22 mouse cellular contexts compared by ENCODE assay signal in the genomic region with DNA sequence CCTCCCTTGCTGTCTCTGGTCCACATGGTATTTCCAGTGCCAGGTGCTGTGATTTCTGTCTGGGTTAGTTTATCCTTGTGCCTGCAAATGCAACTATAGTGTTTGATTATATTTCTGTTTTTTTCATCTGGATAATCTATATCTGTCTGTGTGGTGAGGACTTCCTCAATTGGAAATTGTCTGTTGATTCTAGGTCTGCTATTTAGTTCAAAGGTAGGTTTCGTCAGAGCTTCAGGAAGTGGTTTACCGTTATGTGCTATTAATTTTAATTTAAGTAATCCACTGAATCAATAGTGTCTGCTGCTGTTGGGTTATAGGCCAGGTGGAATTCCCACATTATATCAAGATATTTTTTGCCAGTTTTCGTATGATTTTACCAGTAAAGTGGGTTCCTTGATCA.
"Had no signal": no experiment of that assay in that cellular context is flagged by ENCODE, and none has a peak within 500 bp of the region (broad histone marks: within the 10 kb centered on the region; RNA-seq: fewer than 3 reads in every experiment).

No protein-coding gene starts in this region.

- DNase-seq: heart, postnatal 10 days; heart, postnatal 14 days; heart, postnatal 36 days; heart, postnatal 4 days; kidney, adult 11 months; kidney, adult 18-20 months; kidney, adult 2 months; kidney, adult 8-10 months; kidney, adult 9 months; kidney, postnatal 10 days; kidney, postnatal 14 days; kidney, postnatal 25 days; kidney, postnatal 36 days; kidney, postnatal 4 days; layer of hippocampus, adult 9-11 months; layer of hippocampus, postnatal 36 days had no signal

- ATAC-seq: hindbrain, embryonic 16.5 days; hindbrain, postnatal 0 days; inflammation-experienced regulatory T-cells, adult 6 months; intestine, embryonic 15.5 days; intestine, embryonic 16.5 days; intestine, postnatal 0 days had no signal
